9 mouse cellular contexts compared by ENCODE assay signal in the genomic region with DNA sequence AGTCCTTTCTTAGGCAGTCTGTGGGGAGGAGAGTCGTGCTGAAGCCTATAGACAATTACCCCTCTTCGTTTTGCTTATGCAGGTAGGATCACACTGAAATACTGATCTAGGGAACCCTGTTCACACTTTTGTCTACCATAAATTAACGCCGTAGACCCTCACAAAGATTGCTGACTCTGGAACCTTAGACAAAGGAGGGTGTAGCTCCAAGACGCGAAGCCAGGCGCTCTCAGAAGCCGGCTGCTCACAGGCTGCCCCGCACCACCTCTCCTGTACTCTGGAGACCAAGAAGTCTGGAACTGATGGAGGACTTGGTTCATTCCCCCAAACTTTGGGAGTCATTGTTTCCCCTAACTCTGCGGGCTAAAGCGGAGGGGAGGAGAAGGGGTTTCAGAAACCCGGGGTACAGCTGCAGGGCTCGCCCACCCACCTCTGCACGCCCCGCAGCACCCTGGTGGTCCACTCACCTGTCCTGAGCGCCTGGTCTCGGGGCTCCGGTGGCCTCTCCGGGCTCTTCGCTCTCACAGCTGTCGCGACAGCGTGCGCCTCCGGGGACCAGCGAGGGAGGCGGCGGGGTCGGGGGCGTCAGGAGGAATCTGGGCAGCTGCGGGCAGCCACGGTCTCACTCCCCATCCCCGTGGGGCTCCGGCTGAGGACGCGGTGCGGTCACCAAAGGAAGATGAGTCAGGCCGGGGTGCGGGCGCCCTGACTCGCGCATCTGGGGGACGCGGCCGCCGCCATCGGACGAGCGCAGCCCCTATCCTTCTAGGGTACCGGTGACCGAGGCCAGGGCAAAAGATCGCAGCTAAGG. TPM values are rescaled to one million over a fixed set of nuclear protein-coding genes. Genes with fewer than 3 reads are reported as not detected.
DNase-seq lines count a peak whose midpoint lies in the region; ATAC-seq and TF ChIP-seq lines count a peak whose summit lies in the region.
"Had no signal": no experiment of that assay in that cellular context is flagged by ENCODE, and none has a peak within 500 bp of the region (broad histone marks: within the 10 kb centered on the region; RNA-seq: fewer than 3 reads in every experiment).

Gene Gm9767 (plus strand): TSS at position 585 of the 811 bp plus-strand sequence.

- H3K79me2 ChIP-seq in liver, adult 2 months (ENCODE audit: control insufficient read depth, insufficient read depth, low read length): no peaks in the 10 kb centered on the region

- no peak for TF ChIP-seq CTCF in cerebellum, adult 2 months (IDR thresholded peaks at IDR 0.05; ENCODE audit: borderline replicate concordance, insufficient read depth, low read depth, low read length)
- TF ChIP-seq CTCF in liver, adult 2 months (IDR thresholded peaks at IDR 0.05; ENCODE audit: low read depth, low read length): no peak

- no peak for ATAC-seq in cerebellum, adult (ENCODE audit: insufficient number of reproducible peaks, low FRiP score, low TSS enrichment)
- no peak for ATAC-seq in activated CD4-positive, CD25-positive, alpha-beta regulatory T cell, adult 4 months

- no peak within 1 kb of the TSS for H3K27ac ChIP-seq in cerebellum, adult 2 months (ENCODE audit: insufficient read depth, low read length)
- peak within 1 kb of the TSS; percentile 86 for H3K27ac ChIP-seq in hindbrain, embryonic 10.5 days
- no peak within 1 kb of the TSS for H3K27ac ChIP-seq in liver, adult 2 months (replicated peaks; ENCODE audit: insufficient read depth, low read depth, low read length)

- WGBS in cerebellum, adult 2 months: 2% methylated on average over 52 of the region's 52 CpGs
- WGBS in hindbrain, embryonic 10.5 days: 1% methylated on average over 52 of the region's 52 CpGs
- 5% methylated on average over 52 of the region's 52 CpGs for WGBS in liver, adult 2 months

- H3K27me3 ChIP-seq in cerebellum, adult 2 months (ENCODE audit: control insufficient read depth, insufficient read depth, low read length): peaks cover 2% of the 10 kb centered on the region; the same call in 1 of the 2 replicates
- peaks cover 25% of the 10 kb centered on the region for H3K27me3 ChIP-seq in hindbrain, embryonic 10.5 days (ENCODE audit: insufficient read depth, poor library complexity, severe bottlenecking)
- peaks cover 11% of the 10 kb centered on the region for H3K27me3 ChIP-seq in liver, adult 2 months (ENCODE audit: control insufficient read depth, insufficient read depth, low read length)

- H3K4me1 ChIP-seq in cerebellum, adult 2 months (ENCODE audit: control insufficient read depth, insufficient read depth, low read length): no peaks in the 10 kb centered on the region
- peaks cover 11% of the 10 kb centered on the region for H3K4me1 ChIP-seq in hindbrain, embryonic 10.5 days (replicated peaks)
- no peaks in the 10 kb centered on the region for H3K4me1 ChIP-seq in liver, adult 2 months (ENCODE audit: control insufficient read depth, insufficient read depth, low read length)

- no peaks in the 10 kb centered on the region for H3K9me3 ChIP-seq in hindbrain, embryonic 10.5 days

- peak in 1 of 2 experiments; percentile 13 for DNase-seq in cerebellum, adult 2 months
- peak; percentile 12 for DNase-seq in thymus, postnatal 4 days
- no peak for DNase-seq in thymus, postnatal 0 days (ENCODE audit: low spot score)
- peak; percentile 40 for DNase-seq in hindbrain, embryonic 10.5 days (ENCODE audit: low spot score)
- no peak for DNase-seq in liver, adult 2 months (ENCODE audit: extremely low read depth, low read depth, low spot score)
- DNase-seq in retina, postnatal 1 day: peak; percentile 51

- peak within 1 kb of the TSS; percentile 33 for H3K4me3 ChIP-seq in cerebellum, adult 2 months (replicated peaks; ENCODE audit: insufficient read depth, low read depth, low read length)
- peak within 1 kb of the TSS; percentile 75 for H3K4me3 ChIP-seq in hindbrain, embryonic 10.5 days
- peak within 1 kb of the TSS; percentile 20; the same call in 1 of the 2 replicates for H3K4me3 ChIP-seq in liver, adult 2 months (ENCODE audit: insufficient read depth, low read depth, low read length)

- TF ChIP-seq POLR2A in cerebellum, adult 2 months (IDR thresholded peaks at IDR 0.05; ENCODE audit: borderline replicate concordance, insufficient read depth, low read length): no peak
- TF ChIP-seq POLR2A in liver, adult 2 months (IDR thresholded peaks at IDR 0.05; ENCODE audit: extremely low read depth, insufficient read depth, low read length): no peak

- no peaks in the 10 kb centered on the region for H3K36me3 ChIP-seq in hindbrain, embryonic 10.5 days
- no peaks in the 10 kb centered on the region for H3K36me3 ChIP-seq in liver, adult 2 months (ENCODE audit: control insufficient read depth, insufficient read depth, low read length)

- H3K9ac ChIP-seq in liver, adult 2 months (ENCODE audit: low read depth, low read length): no peak within 1 kb of the TSS

RNA-seq across cellular contexts. Expression of gene Gm9767, which starts in this region (rescaled TPM):
- polyA plus RNA-seq in cerebellum, adult 2 months (2012; rRNA removed): 0.21 and 0.23 TPM in 2 replicates
- polyA plus RNA-seq in thymus, postnatal 0 days (2015; fragmentation: Nextera tagmentation; extraction: Ambion mirVana): not detected in 2 replicates
- 0.41 TPM in 1 of 2 replicates, not detected in the other for polyA plus RNA-seq in hindbrain, embryonic 10.5 days (2016; fragmentation: Nextera tagmentation; extraction: Ambion mirVana)
- not detected in 2 replicates for total RNA-seq in liver, adult 2 months (2014; rRNA removed)
- not detected in 2 replicates for polyA plus RNA-seq in liver, adult 2 months (2012; rRNA removed)
- under 1 TPM in 1 of 2 experiments, not detected in 1; 0.28 TPM for polyA plus RNA-seq in activated CD4-positive, CD25-positive, alpha-beta regulatory T cell, adult 4 months (2017; shearing (Covaris generic))
- total RNA-seq: gastrocnemius, postnatal 4 days had no signal

Comparison
In these comparisons a context has a peak if more than half of its experiments do, and no peak if none do; other contexts are left out.
1. DNase-seq: peak in thymus, postnatal 4 days (single experiment) and retina, postnatal 1 day (single experiment); none in thymus, postnatal 0 days (single experiment) and liver, adult 2 months (single experiment).
2. Peak in DNase-seq, H3K4me3 ChIP-seq and H3K27ac ChIP-seq in hindbrain, embryonic 10.5 days; RNA of the gene not detected or under 1 TPM.
3. H3K4me3 ChIP-seq: peak in every context shown above with its lines; median percentile 75 in hindbrain, embryonic 10.5 days; 33 in cerebellum, adult 2 months; 20 in liver, adult 2 months.